Mouse (Mus musculus) retina, postnatal 1 day (tissue): ENCODE results near the gene Fbxo46.

Experiments used
- DNase-seq: peaks from one replicate; pipeline ENCODE4 v3.0.0-alpha.2; 2012

The Fbxo46 gene

DNA sequence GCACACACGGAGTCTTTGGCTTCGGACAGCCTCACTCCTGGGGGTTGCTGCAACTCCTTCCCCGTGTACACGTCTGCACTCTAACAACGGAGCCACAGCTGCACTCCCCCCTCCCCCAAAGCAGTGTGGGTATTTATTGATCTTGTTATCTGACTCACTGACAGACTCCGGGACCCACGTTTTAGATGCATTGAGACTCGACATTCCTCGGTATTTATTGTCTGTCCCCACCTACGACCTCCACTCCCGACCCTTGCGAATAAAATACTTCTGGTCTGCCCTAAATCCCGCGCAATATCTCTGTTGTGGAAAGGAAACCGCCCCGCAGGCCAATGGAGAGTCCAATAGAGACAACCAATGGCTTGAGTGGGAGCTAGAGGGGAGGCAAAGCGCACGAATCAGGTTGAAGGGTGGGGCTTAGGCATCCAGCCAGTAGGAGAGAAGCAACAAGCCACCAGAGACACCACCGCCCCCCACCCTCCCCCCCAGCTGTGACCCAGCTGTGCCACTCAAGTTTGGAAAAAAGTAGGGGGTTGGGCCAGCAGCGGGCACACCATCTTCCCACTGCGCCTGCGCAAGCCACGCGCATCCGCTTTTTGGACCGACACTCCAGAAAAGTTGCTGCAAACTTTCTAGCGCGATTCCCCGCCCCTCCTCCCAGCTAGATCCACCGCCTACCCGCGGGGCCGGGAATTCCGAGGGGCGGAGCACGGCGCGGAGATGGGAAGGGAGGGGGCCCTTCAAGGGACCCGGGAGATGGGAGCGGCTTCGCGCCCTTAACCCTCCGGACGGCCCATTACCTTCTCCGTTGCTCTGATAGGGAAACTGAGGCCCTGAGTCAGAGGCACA lies 25.9 kb upstream of the Fbxo46 start:
- DNase-seq = peak; percentile 98

DNA sequence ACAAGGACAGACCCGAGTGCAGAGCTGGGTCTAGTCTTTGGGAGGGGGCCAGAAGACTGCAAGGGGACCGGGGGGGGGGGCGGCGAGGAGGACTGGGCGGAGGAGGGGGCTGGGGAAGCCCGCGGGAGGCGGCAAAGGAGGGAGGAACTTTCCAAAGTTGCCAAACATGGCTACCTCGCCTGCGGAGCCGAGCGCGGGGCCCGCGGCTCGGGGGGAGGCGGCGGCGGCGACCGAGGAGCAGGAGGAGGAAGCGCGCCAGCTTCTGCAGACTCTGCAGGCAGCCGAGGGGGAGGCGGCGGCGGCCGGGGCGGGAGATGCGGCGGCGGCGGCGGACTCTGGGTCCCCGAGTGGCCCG lies 25.2 kb upstream of the Fbxo46 start, which contains the start of gene Six5:
TSS of gene Six5 (plus strand) at position 124 of the 355 bp plus-strand sequence.
- no peak for DNase-seq

DNA sequence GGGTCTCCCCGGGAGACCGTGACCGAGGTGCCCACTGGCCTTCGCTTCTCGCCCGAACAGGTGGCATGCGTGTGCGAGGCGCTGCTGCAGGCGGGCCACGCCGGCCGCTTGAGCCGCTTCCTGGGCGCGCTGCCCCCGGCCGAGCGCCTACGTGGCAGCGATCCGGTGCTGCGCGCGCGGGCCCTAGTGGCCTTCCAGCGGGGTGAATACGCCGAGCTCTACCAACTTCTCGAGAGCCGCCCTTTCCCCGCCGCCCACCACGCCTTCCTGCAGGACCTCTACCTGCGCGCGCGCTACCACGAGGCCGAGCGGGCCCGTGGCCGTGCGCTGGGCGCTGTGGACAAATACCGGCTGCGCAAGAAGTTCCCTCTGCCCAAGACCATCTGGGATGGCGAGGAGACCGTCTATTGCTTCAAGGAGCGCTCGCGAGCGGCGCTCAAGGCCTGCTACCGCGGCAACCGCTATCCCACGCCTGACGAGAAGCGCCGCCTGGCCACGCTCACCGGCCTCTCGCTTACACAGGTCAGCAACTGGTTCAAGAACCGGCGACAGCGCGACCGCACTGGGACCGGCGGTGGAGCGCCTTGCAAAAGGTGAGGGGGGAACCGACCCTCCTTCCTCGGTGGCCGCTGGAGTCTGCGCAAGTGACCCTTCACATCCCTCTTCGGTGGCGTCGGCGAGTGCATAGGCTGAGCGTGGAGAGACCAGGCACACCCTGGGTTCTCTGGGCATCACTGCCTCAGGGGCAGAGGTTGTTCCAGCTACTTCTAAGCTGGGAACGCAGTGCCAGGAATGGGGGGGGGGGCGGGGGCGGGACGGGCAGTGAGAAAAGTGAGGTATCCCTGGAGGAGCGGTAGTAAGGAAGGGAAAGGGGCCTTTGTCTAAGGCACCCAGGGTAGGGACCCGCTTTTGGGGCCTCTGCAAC lies 24.6 kb upstream of the Fbxo46 start:
- peak; percentile 66 for DNase-seq

DNA sequence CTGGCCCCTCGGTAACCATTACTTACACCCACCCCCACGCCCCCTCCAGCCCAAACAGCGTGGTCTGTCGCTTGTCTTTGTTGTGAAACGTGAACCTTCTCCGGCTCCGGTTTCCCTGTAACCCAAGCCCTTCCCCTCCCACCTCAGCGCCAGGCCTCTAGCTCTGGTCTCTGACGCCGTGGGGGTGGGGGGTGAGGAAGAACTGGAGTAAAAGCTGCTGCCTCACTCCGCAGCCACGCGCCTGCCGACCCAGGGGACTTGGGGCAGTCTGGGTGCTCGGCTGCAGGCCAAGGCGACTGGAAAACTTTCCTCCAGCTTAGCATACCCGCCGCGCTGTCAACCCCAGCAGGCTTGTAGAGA lies 23.9 kb upstream of the Fbxo46 start:
- DNase-seq = peak; percentile 75

DNA sequence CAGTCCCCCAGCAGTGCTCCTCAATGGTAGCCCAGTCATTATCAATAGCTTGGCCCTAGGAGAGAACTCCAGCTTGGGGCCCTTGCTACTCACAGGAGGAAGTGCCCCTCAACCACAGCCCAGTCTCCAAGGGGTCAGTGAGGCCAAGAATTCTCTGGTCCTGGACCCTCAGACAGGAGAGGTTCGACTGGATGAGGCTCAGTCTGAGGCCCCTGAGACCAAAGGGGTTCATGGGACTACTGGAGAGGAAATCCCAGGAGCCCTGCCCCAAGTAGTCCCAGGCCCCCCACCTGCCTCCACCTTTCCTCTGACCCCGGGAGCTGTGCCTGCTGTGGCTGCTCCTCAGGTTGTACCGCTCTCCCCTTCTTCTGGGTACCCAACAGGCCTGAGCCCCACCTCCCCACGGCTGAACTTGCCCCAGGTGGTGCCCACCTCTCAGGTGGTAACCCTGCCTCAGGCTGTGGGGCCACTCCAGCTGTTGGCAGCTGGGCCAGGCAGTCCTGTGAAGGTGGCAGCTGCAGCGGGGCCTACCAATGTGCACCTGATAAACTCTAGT lies 23.2 kb upstream of the Fbxo46 start:
- no peak for DNase-seq

DNA sequence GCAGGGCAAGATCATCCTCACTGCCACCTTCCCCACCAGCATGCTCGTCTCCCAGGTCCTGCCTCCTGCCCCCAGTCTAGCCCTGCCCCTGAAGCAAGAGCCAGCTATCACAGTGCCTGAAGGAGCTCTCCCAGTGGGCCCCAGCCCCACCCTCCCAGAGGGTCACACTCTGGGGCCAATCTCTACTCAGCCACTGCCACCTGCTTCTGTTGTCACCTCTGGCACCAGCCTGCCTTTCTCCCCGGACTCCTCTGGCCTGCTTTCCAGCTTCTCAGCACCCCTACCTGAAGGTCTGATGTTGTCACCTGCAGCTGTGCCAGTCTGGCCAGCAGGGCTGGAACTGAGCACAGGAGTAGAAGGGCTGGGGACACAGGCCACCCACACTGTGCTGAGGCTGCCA lies 22.4 kb upstream of the Fbxo46 start:
- no peak for DNase-seq

DNA sequence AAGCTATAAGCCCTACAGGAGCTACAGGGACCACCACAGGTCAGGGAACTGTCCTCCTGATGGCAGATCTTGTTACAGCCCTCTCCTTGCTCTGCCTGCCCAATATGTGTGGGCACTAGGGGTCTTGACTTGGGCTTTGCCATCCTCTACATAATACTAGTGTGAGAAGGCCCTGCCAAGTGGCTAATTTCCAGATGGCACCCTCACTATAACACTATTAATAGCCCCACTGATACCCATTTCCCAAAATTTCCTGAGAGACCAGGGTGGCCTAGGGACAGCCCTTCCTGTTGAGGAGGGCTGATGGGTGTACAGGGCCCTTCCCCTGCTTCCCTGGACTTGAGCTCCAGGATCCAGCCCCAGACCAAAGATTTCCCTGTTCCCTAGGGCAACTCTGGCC lies 21.8 kb upstream of the Fbxo46 start:
- no peak for DNase-seq

DNA sequence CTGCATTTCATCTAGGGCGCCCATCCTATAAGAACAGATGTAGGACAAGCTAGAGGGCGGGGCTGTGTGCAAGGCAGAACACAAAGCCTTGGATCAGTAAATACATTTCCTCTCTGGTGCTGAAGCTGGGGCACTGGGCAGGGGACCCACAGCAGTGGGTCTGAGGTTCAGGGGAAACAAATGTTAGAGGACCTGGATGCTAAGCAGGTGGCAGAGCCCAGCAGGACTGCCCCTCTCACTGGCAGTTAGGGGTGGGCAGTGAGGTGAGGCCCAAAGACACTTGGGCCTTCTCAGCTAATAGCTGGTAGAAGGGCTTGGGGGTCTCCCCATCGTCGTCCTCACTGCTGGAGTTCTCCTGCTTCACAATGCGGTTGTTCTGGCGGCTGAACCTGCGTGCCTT lies 20.8 kb upstream of the Fbxo46 start:
- no peak for DNase-seq

DNA sequence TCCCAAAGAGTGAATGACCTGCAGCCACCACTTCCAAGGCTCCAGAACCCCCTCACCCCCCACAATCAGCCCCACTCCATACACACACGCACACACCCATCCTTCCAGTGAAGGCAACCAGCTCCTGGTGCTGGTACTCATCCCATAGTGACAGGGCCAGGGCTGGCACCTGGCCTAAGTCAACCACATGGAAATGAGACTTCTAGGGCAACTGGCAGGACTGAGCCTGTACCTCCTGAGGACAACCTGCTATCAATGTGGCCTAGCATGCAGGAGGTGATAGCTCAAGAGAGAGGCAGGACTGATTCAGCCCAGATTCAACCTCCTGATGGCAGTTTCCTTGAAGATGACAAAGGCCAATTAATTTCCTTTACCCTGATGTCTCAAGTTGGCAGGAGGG lies 19.4 kb upstream of the Fbxo46 start:
- no peak for DNase-seq

DNA sequence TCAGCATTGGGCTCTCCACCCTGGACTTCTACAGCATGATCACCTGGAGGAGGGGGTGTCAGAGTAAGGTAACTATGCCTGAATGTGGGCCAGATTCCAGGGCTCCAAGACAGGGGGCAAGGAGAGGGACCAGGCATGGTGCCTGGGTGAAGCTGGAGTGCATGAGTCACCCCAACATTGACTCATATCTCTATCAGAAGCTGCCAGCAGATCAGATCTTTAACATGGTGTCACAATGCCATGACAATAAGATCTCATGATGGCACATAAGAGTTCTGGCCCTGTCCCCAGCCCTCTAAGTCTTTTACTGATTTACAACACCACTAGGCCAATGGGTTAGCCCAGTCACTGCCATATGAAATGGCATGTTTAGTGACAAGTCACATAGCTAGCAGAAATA lies 15.9 kb upstream of the Fbxo46 start:
- no peak for DNase-seq

DNA sequence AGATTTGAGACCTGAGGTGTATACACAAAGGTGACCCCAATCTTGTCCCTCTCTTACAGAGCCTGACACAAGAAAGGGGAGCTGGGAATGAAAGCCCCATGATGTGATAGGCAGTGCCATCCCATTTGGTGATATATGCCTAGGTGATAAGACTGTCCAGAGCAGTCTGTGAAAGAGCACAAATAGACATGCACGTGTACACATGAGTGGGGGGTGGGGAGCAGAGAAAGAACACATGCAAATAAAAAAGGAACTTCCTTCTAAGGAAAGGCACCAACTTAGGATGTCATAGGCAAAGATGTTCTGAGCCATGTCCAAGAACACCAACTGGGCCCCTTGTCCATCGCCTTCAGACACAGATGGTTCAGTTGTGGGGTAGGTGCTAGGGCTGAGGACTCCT lies 15.2 kb upstream of the Fbxo46 start:
- DNase-seq = no peak

DNA sequence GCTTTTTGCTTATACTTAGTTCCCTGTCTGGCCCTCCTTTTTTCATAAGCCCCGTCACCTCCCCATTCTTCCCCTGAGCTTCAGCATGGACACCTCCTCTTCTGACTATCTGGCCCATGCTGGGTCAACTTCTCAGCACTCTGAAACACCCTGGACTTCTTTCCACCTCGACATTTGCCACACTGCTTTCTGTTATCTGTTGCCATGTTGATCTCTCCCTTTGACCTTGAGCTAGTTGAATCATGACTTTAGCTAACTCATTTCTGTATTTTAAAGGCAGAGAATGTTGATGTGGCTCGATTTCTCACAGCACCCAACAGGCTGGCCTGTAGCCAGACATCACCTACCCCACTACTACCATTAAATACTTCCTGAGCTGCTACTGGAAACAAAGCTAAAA lies 12.2 kb upstream of the Fbxo46 start:
- DNase-seq = no peak

DNA sequence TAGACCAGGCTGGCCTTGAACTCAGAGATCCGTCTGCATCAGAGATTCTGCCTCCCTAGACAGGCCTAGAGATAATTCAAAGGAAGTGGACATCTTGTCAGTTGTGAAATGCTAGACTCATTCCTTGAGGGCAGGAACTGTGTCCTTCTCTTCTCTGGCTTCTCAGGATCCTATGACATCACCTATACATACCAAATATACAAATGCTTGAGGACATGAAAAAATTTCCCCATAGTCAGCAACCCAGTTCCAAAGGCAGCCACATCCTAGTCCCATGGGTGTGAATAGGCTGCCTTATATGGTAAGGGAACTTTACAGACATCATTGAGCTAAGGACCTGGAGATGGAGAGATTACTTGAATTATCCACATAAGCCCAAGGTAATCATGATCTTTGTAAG lies 10.1 kb upstream of the Fbxo46 start:
- no peak for DNase-seq

DNA sequence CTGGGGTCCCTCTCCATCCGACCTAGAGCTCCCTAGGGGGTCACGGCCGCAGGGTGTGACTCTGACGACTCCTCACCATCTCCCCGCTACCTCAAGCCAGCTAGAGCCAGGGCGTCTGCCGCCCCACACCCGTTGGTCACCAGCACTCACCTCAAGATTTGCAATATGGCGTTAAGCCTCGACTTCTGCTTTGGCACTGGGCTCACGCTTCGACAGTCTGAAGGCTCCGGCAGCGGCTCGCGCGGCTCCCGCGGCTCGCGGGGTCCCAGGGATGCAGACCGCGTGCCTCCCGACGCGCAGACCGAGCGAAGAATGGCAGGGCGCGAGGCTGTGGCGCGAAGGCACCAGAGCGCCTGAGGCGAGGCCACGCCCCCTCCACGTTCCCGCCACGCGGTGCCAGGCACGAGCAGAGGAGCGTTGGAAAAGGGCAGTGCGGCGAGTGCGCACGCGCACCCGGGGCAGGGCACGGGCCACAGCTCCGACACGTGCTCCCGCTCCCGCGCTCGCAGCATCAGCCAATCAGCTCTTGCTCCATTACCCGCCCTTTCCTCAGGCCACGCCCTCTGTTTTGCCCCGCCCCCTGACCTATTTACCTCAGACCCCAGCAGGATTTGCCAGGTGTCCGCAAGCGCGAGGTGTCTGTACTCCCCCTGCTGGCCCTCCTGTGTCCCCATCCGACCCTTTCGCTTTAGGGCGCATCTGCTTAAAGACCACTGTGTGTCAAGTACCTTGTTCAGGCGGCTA lies 1.5 kb upstream of the Fbxo46 start, which contains the start of gene Gm4969:
TSS of gene Gm4969 (minus strand) at position 341 of the 744 bp plus-strand sequence.
- peak; percentile 92 for DNase-seq

DNA sequence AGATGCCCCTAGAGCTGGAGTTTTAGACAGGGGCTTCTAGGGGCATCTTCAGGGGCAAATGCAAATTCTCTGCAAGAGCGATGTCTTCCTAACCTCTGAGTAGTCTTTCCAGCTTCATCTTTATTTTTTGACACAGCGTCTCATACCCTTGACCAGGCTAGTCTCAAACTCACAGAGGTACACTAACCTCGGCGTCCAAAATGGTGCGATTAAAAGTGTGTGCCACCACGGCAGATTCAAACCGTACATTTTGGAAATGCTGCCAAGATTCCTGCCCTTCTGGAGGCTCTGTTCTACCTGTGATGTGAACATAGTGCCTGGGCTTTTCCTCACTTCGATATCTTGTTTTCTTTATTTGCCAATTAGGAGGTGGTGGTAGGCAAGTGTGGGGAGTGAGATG lies 576 bp upstream of the Fbxo46 start:
- no peak for DNase-seq

DNA sequence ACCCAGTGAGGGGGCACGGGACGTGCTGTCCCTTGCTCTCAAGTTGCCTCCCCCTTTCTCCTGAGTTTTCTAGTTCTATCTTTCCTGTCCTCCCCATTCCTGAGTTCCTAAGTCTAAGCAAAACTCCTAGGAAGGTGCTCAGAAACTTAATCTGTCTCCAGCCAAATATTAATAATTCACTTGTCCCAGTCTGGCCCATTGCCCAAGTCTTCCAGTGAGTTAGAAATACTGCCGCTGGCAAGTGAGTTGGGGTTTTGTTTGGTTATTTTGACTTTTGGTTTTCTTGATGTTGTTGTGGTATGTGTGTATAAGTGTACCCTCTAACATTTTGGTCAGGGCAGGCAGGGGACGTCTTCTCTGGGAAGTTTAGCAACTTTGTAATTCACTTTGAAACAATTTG lies 2.0 kb downstream of the Fbxo46 start:
- no peak for DNase-seq

DNA sequence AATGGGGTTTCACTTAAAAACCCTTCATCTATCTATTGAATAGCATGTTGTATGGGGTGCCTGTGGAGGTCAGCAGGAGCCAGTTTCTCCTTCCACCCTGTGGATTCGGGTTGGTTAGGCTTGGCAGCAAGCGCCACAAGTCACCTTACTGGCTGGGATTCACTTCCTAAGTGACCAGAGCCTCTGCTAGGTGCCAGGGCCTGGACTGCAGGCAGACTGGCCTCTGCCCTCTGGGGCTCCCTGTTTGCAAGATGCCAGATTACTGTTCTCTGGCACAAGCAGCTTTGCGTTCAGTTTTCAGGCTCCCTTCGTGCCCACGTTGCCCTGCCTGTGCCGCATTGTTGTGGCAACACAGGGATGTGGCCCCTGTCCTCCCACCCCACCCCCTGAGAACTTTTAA lies 5.1 kb downstream of the Fbxo46 start:
- DNase-seq = no peak

DNA sequence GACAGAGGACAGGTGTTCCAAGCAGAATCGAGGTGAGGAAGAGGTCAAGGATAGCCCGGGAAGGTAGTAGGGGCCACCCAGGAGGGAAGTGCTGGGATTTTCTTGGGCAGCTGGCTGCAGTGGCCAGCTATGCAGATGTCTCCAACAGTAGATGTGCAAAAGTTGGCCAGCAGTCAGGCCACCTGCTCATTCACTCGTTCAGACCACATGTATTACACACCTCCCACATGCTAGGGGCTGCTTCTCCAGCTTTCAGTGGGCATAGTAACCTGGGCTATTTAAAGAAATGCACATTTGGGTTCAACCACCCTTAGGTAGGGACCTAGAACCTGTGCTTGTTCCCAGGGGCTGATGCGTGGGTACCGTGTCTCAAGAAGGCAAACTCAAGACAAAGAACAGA lies 8.1 kb downstream of the Fbxo46 start:
- no peak for DNase-seq

DNA sequence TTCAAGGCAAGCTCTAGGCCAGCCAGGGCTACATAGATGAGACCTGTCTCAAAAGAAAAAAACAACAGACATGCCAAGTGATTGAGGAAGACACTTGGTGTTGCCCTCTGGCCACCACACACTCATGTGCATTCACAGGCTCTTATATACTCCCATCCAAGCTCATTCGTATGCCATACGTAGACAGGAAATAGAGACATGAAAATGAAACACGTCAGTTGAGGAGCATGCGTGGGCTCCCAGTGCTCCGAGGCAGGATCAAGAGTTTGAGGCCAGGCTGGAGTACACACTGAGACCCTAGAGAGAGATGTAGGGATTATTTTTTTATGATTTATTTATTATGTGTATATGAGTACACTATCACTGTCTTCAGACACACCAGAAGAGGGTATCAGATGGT lies 9.7 kb downstream of the Fbxo46 start:
- no peak for DNase-seq

DNA sequence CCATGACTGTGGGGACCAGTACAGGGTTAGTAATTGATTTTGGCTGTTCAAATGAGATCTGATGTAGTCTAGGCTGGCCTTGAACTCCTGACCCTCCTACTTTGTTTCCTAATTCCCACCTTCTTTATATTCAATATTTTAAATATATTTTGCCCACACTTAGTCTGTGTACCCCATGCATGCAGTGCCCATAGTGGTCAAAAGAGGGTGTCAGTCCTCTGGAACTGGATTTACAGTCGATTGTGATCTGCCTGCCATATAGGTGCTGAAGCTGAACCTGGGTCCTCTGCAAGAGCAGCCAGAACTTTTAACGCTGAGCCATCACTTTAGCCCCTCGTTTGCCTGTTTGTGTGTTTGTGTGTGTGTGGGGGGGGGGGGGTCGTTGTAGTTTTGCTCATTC lies 11.0 kb downstream of the Fbxo46 start:
- DNase-seq = peak; percentile 16

DNA sequence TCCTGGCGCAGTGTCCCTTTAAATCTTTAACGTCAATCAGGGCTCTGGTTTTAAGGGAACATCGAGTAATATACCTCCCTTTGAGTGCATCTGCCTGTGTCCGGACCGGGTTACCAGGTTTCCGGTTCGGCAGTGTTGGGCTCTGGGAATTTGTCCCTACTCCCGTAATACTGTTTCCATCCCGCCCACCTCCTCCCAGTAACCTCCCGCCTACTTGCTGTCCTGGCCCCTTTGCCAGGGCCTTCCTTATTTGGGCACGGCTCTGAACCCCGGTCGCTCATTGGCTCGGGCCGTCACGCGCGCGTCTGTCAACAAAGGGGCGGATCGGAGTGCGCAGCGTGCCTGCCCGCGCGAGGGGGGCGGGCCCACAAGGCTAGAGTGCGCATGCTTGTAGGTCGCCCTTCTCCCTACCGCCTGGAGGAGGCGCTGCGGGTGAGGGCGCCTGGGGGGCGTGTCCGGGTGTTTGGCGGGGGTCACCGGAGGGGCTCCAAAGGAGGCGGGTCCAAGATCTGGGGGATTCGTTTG lies 11.7 kb downstream of the Fbxo46 start:
- peak; percentile 99 for DNase-seq

DNA sequence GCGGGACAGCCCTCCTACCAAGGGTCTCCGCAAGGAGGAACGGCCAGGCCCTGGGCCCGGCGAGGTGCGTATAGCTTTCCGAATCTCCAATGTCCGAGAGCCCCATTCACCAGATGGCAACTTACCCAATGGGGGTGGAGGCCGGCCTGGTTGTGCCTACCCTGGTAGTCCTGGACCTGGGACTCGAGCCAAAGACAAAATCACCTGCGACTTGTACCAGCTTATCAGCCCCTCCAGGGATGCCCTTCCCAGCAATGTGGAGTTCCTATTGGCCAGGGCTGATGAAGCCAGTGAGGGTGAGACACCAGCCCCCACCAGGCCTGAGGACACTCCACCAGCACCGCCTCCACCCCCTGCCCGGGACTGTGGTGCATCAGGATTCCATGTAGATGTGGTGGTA lies 16.5 kb downstream of the Fbxo46 start:
- DNase-seq = no peak
